In genomic region chr1:189015372-189015771, GRCm38 (mm10) we compare ENCODE assay signal across 22 mouse cellular contexts. TPM values are rescaled to one million over a fixed set of nuclear protein-coding genes. Genes with fewer than 3 reads are reported as not detected.
DNase-seq lines count a peak whose midpoint lies in the region; ATAC-seq lines count a peak whose summit lies in the region.
"Had no signal": no experiment of that assay in that cellular context is flagged by ENCODE, and none has a peak within 500 bp of the region (broad histone marks: within the 10 kb centered on the region; RNA-seq: fewer than 3 reads in every experiment).

No protein-coding gene starts in this region.

- H3K9ac ChIP-seq in hindbrain, embryonic 12.5 days = no peak overlapping the region
- H3K9ac ChIP-seq: embryonic facial prominence, embryonic 15.5 days; heart, embryonic 12.5 days; hindbrain, embryonic 13.5 days; liver, embryonic 13.5 days; midbrain, embryonic 13.5 days had no signal

- DNase-seq in cerebellum, adult 11-12 months = peak; percentile 28
- no peak for DNase-seq in cerebellum, postnatal 4 days (ENCODE audit: low spot score in 2 of 2)
- DNase-seq in hindbrain, embryonic 10.5 days (ENCODE audit: low spot score) = peak; percentile 22
- peak; percentile 32 to 36 for DNase-seq in left cerebral cortex, adult 9 months (ENCODE audit: low spot score in 2 of 2)
- DNase-seq in left cerebral cortex, postnatal 4 days = no peak
- DNase-seq in layer of hippocampus, adult 9-11 months = peak; percentile 78
- no peak for DNase-seq in heart, adult 8-10 months (ENCODE audit: low spot score)
- DNase-seq: adrenal gland, postnatal 10 days; cerebellum, adult 11 months; gastrocnemius, postnatal 10 days; heart, postnatal 10 days; kidney, adult 11 months; kidney, postnatal 4 days; liver, embryonic 13.5 days; lung, adult 2 months; thymus, postnatal 36 days had no signal

- intact Hi-C loops in left cerebral cortex, postnatal 4 days (cut with DNase I) = no loop called here

- no peak overlapping the region for H3K4me3 ChIP-seq in hindbrain, embryonic 10.5 days
- no peak overlapping the region for H3K4me3 ChIP-seq in hindbrain, embryonic 12.5 days
- H3K4me3 ChIP-seq: embryonic facial prominence, embryonic 15.5 days; heart, embryonic 12.5 days; hindbrain, embryonic 13.5 days; liver, embryonic 13.5 days; midbrain, embryonic 13.5 days had no signal

- ATAC-seq in hindbrain, embryonic 12.5 days (ENCODE audit: low FRiP score) = no peak
- ATAC-seq: forebrain, embryonic 14.5 days; midbrain, embryonic 13.5 days had no signal

- no peak overlapping the region for H3K4me2 ChIP-seq in hindbrain, embryonic 12.5 days (replicated peaks)
- H3K4me2 ChIP-seq: embryonic facial prominence, embryonic 15.5 days; heart, embryonic 12.5 days; hindbrain, embryonic 13.5 days; liver, embryonic 13.5 days; midbrain, embryonic 13.5 days had no signal

- H3K4me1 ChIP-seq in hindbrain, embryonic 10.5 days (replicated peaks) = peaks cover 41% of the 10 kb centered on the region
- peaks cover 14% of the 10 kb centered on the region for H3K4me1 ChIP-seq in hindbrain, embryonic 12.5 days

- H3K9me3 ChIP-seq in hindbrain, embryonic 10.5 days = no peaks in the 10 kb centered on the region
- no peaks in the 10 kb centered on the region for H3K9me3 ChIP-seq in hindbrain, embryonic 12.5 days (replicated peaks)
- H3K9me3 ChIP-seq: embryonic facial prominence, embryonic 15.5 days; heart, embryonic 12.5 days; hindbrain, embryonic 13.5 days; liver, embryonic 13.5 days; midbrain, embryonic 13.5 days had no signal

- H3K27me3 ChIP-seq in hindbrain, embryonic 10.5 days (ENCODE audit: insufficient read depth, poor library complexity, severe bottlenecking) = peaks cover 29% of the 10 kb centered on the region
- H3K27me3 ChIP-seq in hindbrain, embryonic 12.5 days = peaks cover 17% of the 10 kb centered on the region
- H3K27me3 ChIP-seq: embryonic facial prominence, embryonic 15.5 days had no signal

- 31% methylated on average over 2 of the region's 2 CpGs for WGBS in hindbrain, embryonic 10.5 days
- 42% methylated on average over 2 of the region's 2 CpGs for WGBS in hindbrain, embryonic 12.5 days

- no peaks in the 10 kb centered on the region for H3K36me3 ChIP-seq in hindbrain, embryonic 10.5 days
- H3K36me3 ChIP-seq in hindbrain, embryonic 12.5 days = no peaks in the 10 kb centered on the region
- H3K36me3 ChIP-seq: embryonic facial prominence, embryonic 15.5 days; heart, embryonic 12.5 days; hindbrain, embryonic 13.5 days; liver, embryonic 13.5 days; midbrain, embryonic 13.5 days had no signal

- no peak overlapping the region for H3K27ac ChIP-seq in hindbrain, embryonic 10.5 days
- H3K27ac ChIP-seq in hindbrain, embryonic 12.5 days = no peak overlapping the region
- H3K27ac ChIP-seq: embryonic facial prominence, embryonic 15.5 days; hindbrain, embryonic 13.5 days; liver, embryonic 13.5 days; midbrain, embryonic 13.5 days had no signal

RNA-seq across cellular contexts. Expression of gene Kctd3, which starts 7.7 kb away (rescaled TPM):
- 29.1 and 31.6 TPM in 2 replicates for polyA plus RNA-seq in hindbrain, embryonic 10.5 days (2016; fragmentation: Nextera tagmentation; extraction: Ambion mirVana)
- polyA plus RNA-seq in hindbrain, embryonic 12.5 days (2016; fragmentation: Nextera tagmentation; extraction: Ambion mirVana) = 40.3 and 43.3 TPM in 2 replicates
- total RNA-seq in left cerebral cortex, postnatal 4 days (2021) = 100 to 1,000 TPM; 105 to 116 TPM
- 10 to 100 TPM; 10.9 to 15.4 (median 13.6) TPM for total RNA-seq in heart, adult 8-10 months (2022)

Comparison
In these comparisons a context has a peak if more than half of its experiments do, and no peak if none do; other contexts are left out.
1. DNase-seq: peak in cerebellum, adult 11-12 months (single experiment), hindbrain, embryonic 10.5 days (single experiment), left cerebral cortex, adult 9 months (2 of 2) and layer of hippocampus, adult 9-11 months (single experiment); none in cerebellum, postnatal 4 days (0 of 2), left cerebral cortex, postnatal 4 days (single experiment) and heart, adult 8-10 months (single experiment).
2. RNA of gene Kctd3, which starts 7.7 kb away (total RNA-seq): 105 to 116 TPM in left cerebral cortex, postnatal 4 days; 10.9 to 15.4 TPM in heart, adult 8-10 months; every median in the first group is over 4 times any median in the second.